Mouse (Mus musculus) myocyte (in vitro differentiated cells): Measurements from ENCODE around the gene Lrrc72. TPM values are rescaled to one million over a fixed set of nuclear protein-coding genes. Genes with fewer than 3 reads are reported as not detected.
A peak's percentile ranks its signal among the peaks of the same experiment; 100 is the strongest.

Experiments used
- H3K27me3 ChIP-seq: one replicate; pipeline ENCODE4 v1.6.1; 2011; ENCODE audit not compliant: control insufficient read depth, insufficient read depth, insufficient read length
- H3K36me3 ChIP-seq: one replicate; pipeline ENCODE4 v1.6.1; 2011; ENCODE audit not compliant: control insufficient read depth, insufficient read depth
- H3K4me2 ChIP-seq: one replicate; pipeline ENCODE4 v1.6.1; 2011; ENCODE audit warnings: low read depth, control low read depth
- H3K4me3 ChIP-seq: one replicate; pipeline ENCODE4 v1.5.1; 2011; ENCODE audit warnings: mild to moderate bottlenecking, control low read depth, moderate library complexity
- H3K79me2 ChIP-seq: one replicate; pipeline ENCODE4 v1.6.1; 2011; ENCODE audit not compliant: control insufficient read depth, insufficient read depth
- H3ac ChIP-seq: one replicate; pipeline ENCODE4 v1.6.1; 2011; ENCODE audit not compliant: control insufficient read depth, insufficient read length
- CEBPB ChIP-seq: IDR thresholded peaks from 2 replicates; pipeline ENCODE4 v1.6.1; 2011; ENCODE audit warnings: mild to moderate bottlenecking, moderate library complexity; ENCODE audit not compliant: poor library complexity, insufficient read depth, severe bottlenecking
- E2F4 ChIP-seq: IDR thresholded peaks from one replicate; pipeline ENCODE4 v1.6.1; 2011; ENCODE audit warnings: mild to moderate bottlenecking, control low read depth, moderate library complexity; ENCODE audit not compliant: insufficient read depth
- MAX ChIP-seq: IDR thresholded peaks from one replicate; pipeline ENCODE4 v1.6.1; 2011; ENCODE audit warnings: low read depth, mild to moderate bottlenecking, control low read depth
- MYOD1 ChIP-seq, 3 experiments: IDR thresholded peaks; one replicate each; pipeline ENCODE4 v1.6.1; 2011; ENCODE audit warnings: control low read depth in 2 of 3, low read depth in 2 of 3, mild to moderate bottlenecking in 2 of 3, moderate library complexity in 1 of 3; ENCODE audit not compliant: insufficient read length in 2 of 3, control insufficient read depth in 1 of 3
- MYOG ChIP-seq, 3 experiments: IDR thresholded peaks; one replicate each; pipeline ENCODE4 v1.6.1; 2011; ENCODE audit warnings: control low read depth in 2 of 3, low read depth in 2 of 3, mild to moderate bottlenecking in 2 of 3; ENCODE audit not compliant: insufficient read length in 2 of 3, control insufficient read depth in 1 of 3, insufficient read depth in 1 of 3
- POLR2A ChIP-seq: IDR thresholded peaks from one replicate; pipeline ENCODE4 v1.6.1; 2011; ENCODE audit warnings: low read depth, mild to moderate bottlenecking, control low read depth, moderate library complexity; ENCODE audit not compliant: insufficient read length
- POLR2AphosphoS2 ChIP-seq: IDR thresholded peaks from one replicate; pipeline ENCODE4 v1.6.1; 2011; ENCODE audit warnings: low read depth, control low read depth; ENCODE audit not compliant: insufficient read length
- REST ChIP-seq: IDR thresholded peaks from one replicate; pipeline ENCODE4 v1.6.1; 2011; ENCODE audit warnings: mild to moderate bottlenecking, control low read depth, moderate library complexity; ENCODE audit not compliant: insufficient read depth, insufficient read length
- SRF ChIP-seq: IDR thresholded peaks from one replicate; pipeline ENCODE4 v1.6.1; 2011; ENCODE audit warnings: low read depth; ENCODE audit not compliant: control insufficient read depth, insufficient read length
- TCF12 ChIP-seq: IDR thresholded peaks from one replicate; pipeline ENCODE4 v1.6.1; 2011; ENCODE audit warnings: mild to moderate bottlenecking, control low read depth; ENCODE audit not compliant: poor library complexity, insufficient read depth, severe bottlenecking
- TCF3 ChIP-seq: IDR thresholded peaks from one replicate; pipeline ENCODE4 v1.6.1; 2011; ENCODE audit warnings: low read depth, control low read depth; ENCODE audit not compliant: insufficient read length
- USF1 ChIP-seq: IDR thresholded peaks from one replicate; pipeline ENCODE4 v1.6.1; 2011; ENCODE audit warnings: low read depth, mild to moderate bottlenecking, control low read depth, moderate library complexity
- polyA plus RNA-seq: library from polyadenylated mRNA; unstranded; fragments of >200 nt; fragmentation: generic; extraction: Trizol; gene quantifications from one replicate; pipeline ENCODE4 v1.2.1, GENCODE M21; 2012; ENCODE audit warnings: missing spikeins

Gene Lrrc72
- polyA plus RNA-seq, 1 experiment = 0.08 TPM

DNA sequence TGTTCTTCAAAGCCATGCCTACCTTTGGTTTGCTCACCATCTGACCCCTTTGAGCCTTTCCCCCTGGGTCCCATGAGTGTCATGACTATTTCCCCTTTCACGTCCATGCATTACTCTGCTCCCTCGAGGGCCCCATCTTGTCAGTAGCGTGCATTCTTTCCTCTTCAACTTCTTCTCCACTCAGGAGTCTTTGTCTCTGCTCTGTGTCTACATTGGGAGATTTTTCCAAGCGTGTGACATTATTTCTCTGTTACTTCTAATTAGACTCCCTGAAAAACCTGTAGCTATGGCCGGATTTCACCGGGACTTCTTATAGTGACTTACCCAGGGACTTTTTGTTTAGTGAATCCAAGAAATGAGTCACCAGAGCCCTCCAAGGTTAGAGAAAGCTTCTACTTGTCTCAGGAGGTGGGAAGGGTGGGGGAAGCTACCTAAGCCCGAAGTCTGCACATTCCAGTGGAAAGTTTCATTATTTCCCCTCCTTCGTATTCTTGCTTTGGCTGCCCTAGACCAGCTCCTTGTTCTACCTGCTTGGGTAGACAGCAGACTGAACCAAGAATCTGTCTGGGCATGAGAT is 14.6 kb upstream of the Lrrc72 start:
- no peak overlapping the region for H3ac ChIP-seq
- no peak overlapping the region for H3K4me3 ChIP-seq
- H3K27me3 ChIP-seq = no peaks in the 10 kb centered on the region
- H3K36me3 ChIP-seq = no peaks in the 10 kb centered on the region
- H3K4me2 ChIP-seq = no peak overlapping the region
- TF ChIP-seq POLR2AphosphoS2 (no peak), E2F4 (no peak), SRF (no peak), TCF3 (no peak), MAX (no peak), USF1 (no peak), TCF12 (no peak), MYOD1 (IDR thresholded peaks at IDR 0.05; ENCODE audit: control insufficient read depth in 1 of 3, insufficient read length in 2 of 3, low read depth in 2 of 3) (no peak), MYOG (IDR thresholded peaks at IDR 0.05; ENCODE audit: control insufficient read depth in 1 of 3, insufficient read depth in 1 of 3, insufficient read length in 2 of 3, low read depth in 2 of 3) (no peak), POLR2A (no peak), CEBPB (no peak), REST (no peak)
- no peaks in the 10 kb centered on the region for H3K79me2 ChIP-seq

DNA sequence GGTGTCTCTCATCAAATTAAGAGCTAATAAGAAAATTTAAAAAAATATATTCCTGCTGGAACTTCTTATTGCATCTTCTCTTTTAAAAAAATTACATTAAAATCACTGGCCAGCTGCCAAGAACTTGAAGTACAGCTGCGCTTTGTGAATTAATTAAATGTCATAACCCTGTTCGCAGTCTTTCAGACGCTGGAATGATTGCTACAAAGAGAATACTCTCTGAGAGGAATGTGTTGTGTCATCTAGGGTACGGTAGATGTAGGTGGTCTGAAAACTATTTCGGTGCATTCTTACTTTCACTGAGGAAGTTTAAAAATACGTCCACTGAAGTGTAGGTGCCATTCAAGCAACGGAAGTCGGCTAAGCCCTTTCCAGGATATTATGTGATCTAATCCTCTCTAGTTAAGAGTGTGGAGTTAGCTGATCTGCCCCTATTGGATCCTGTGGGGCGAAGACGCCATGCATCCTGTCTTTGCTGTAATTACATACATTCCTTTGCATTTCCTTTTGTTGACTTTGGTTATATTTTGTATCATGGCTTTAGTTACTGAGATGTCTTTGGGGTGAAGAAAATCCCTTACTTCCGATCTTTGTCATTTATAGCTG is 9.0 kb upstream of the Lrrc72 start:
- Histone ChIP-seq H3K36me3 (no peaks in the 10 kb centered on the region), H3K79me2 (no peaks in the 10 kb centered on the region), H3K4me2 (peak overlapping the region; percentile 57), H3ac (no peak overlapping the region), H3K27me3 (no peaks in the 10 kb centered on the region), H3K4me3 (no peak overlapping the region)
- TF ChIP-seq SRF (no peak), MYOG (IDR thresholded peaks at IDR 0.05; ENCODE audit: control insufficient read depth in 1 of 3, insufficient read depth in 1 of 3, insufficient read length in 2 of 3, low read depth in 2 of 3) (no peak), USF1 (no peak)

GRCm38 (mm10) chr12:36255413-36255812 is 2.2 kb upstream of the Lrrc72 start:
- no peaks in the 10 kb centered on the region for H3K27me3 ChIP-seq
- H3K4me2 ChIP-seq = no peak overlapping the region
- H3K4me3 ChIP-seq = no peak overlapping the region
- no peaks in the 10 kb centered on the region for H3K36me3 ChIP-seq
- H3ac ChIP-seq = no peak overlapping the region
- no peaks in the 10 kb centered on the region for H3K79me2 ChIP-seq
- no peak for TF ChIP-seq POLR2A
- TF ChIP-seq MYOG (IDR thresholded peaks at IDR 0.05; ENCODE audit: control insufficient read depth in 1 of 3, insufficient read depth in 1 of 3, insufficient read length in 2 of 3, low read depth in 2 of 3) = no peak
- no peak for TF ChIP-seq CEBPB
- no peak for TF ChIP-seq TCF3
- no peak for TF ChIP-seq POLR2AphosphoS2
- TF ChIP-seq SRF = no peak
- TF ChIP-seq TCF12 = no peak
- no peak for TF ChIP-seq E2F4
- no peak for TF ChIP-seq REST
- TF ChIP-seq MAX = no peak
- no peak for TF ChIP-seq USF1
- no peak for TF ChIP-seq MYOD1 (IDR thresholded peaks at IDR 0.05; ENCODE audit: control insufficient read depth in 1 of 3, insufficient read length in 2 of 3, low read depth in 2 of 3)

GRCm38 (mm10) chr12:36241171-36241570 is 12.0 kb downstream of the Lrrc72 start:
- Histone ChIP-seq H3K4me2 (no peak overlapping the region), H3K79me2 (no peaks in the 10 kb centered on the region), H3ac (no peak overlapping the region), H3K36me3 (no peaks in the 10 kb centered on the region), H3K27me3 (no peaks in the 10 kb centered on the region), H3K4me3 (no peak overlapping the region)
- no peak for TF ChIP-seq TCF12
- TF ChIP-seq USF1 = no peak
- no peak for TF ChIP-seq MYOD1 (IDR thresholded peaks at IDR 0.05; ENCODE audit: control insufficient read depth in 1 of 3, insufficient read length in 2 of 3, low read depth in 2 of 3)
- no peak for TF ChIP-seq REST
- no peak for TF ChIP-seq TCF3
- TF ChIP-seq MYOG (IDR thresholded peaks at IDR 0.05; ENCODE audit: control insufficient read depth in 1 of 3, insufficient read depth in 1 of 3, insufficient read length in 2 of 3, low read depth in 2 of 3) = no peak
- no peak for TF ChIP-seq POLR2A
- no peak for TF ChIP-seq POLR2AphosphoS2
- no peak for TF ChIP-seq MAX
- TF ChIP-seq SRF = no peak
- TF ChIP-seq CEBPB = no peak
- no peak for TF ChIP-seq E2F4

GRCm38 (mm10) chr12:36231386-36231785 is 21.8 kb downstream of the Lrrc72 start:
- Histone ChIP-seq H3K4me3 (no peak overlapping the region), H3K36me3 (no peaks in the 10 kb centered on the region), H3K27me3 (no peaks in the 10 kb centered on the region), H3K79me2 (no peaks in the 10 kb centered on the region), H3ac (no peak overlapping the region), H3K4me2 (no peak overlapping the region)
- no peak for TF ChIP-seq MAX
